Mouse (Mus musculus) fat pad, adult 2 months (tissue): Measurements from ENCODE around the gene Col20a1.

Experiments
- DNase-seq: peaks from one replicate; pipeline ENCODE4 v3.0.0-alpha.2; 2011; ENCODE audit warnings: low read depth, low spot score; ENCODE audit errors: extremely low read depth

Col20a1 gene

DNA sequence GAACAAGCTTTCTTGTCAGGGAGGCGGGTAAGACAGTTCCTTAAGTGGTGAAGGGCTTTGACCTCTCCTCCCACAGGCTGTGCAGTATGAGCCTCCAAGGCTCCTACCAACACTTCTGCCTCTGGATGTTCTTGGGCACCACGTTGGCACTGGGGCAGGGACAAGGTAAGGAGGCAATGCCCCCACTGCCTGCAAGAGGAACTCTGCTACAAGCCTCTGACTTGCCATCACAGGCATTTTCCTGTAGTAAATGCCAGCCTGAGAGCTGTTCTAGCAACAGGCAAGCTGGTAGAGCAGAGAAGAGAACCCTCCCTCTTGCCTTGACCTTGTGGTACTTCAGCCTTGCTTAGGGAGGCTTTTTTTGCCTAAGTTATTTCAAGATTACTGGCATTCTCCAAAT is at the start of gene Col20a1:
Col20a1 (plus strand) TSS at position 87 of the 400 bp plus-strand sequence.
- DNase-seq, result no peak

- no peak for DNase-seq
Observed at GRCm38 (mm10) chr2:180940187-180940586, 46.1 kb upstream of the Col20a1 start.

- no peak for DNase-seq
Observed at GRCm38 (mm10) chr2:180941869-180942268, 44.5 kb upstream of the Col20a1 start.

DNA sequence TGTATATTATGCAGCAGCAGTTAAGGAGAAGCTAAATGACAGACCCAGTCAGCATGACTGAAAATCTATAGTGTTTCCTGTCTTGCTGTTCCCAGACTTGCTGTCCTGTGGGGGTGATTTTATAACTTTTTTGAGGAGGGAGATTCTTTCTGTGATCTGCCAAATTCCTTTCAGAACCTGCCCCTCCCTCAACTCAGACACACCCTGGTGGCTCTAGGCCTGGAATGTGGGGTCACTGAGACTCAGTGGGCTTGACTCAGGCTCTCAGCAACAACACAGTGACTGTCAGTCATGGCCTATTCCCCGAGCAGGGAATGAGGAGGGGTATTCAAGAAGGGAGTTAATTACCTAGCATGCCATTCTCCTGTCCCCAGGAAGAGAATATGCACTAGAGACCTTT is 36.4 kb upstream of the Col20a1 start:
- no peak for DNase-seq

DNA sequence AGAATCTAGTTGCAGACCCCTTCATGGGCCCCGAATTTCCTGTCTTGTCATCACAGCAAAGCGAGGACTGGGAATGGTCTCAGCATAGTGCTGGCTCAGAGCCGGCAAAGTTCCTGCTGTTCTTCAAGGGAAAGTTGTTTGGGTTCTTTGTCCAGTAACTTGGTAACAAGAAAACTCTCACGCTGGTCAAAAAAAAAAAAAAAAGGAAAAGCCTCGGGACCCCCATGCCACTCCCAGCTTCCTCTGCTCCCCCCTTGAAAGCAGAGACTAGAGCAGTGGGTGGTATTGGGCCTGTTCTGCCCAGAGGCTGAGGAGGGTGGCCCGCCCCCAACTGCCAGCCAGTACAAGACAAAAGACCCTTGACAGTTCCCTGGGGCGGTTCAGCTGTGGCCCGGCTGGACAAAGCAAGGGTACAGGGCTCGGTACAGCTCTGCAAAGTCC is 33.6 kb upstream of the Col20a1 start:
- DNase-seq, result no peak

DNA sequence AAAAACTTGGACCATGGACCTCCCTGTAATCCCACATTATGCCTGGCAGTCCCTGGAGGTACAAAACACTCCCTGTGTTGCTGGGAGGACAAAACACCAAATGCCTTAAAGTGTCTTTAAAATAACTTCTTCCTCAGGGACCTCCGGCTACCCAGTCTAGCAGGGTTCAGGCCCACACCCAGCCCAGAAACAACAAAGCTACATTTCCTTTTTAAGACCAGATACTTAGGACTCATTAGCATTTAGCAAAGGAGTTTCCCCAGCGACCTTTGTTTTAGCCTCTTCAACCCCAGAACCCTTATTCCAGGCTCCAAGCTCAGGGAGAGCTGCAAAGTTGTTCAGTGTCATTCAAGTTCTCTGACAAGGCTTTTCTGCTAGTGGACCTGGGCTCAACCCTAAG is 32.7 kb upstream of the Col20a1 start:
- DNase-seq, result no peak

DNA sequence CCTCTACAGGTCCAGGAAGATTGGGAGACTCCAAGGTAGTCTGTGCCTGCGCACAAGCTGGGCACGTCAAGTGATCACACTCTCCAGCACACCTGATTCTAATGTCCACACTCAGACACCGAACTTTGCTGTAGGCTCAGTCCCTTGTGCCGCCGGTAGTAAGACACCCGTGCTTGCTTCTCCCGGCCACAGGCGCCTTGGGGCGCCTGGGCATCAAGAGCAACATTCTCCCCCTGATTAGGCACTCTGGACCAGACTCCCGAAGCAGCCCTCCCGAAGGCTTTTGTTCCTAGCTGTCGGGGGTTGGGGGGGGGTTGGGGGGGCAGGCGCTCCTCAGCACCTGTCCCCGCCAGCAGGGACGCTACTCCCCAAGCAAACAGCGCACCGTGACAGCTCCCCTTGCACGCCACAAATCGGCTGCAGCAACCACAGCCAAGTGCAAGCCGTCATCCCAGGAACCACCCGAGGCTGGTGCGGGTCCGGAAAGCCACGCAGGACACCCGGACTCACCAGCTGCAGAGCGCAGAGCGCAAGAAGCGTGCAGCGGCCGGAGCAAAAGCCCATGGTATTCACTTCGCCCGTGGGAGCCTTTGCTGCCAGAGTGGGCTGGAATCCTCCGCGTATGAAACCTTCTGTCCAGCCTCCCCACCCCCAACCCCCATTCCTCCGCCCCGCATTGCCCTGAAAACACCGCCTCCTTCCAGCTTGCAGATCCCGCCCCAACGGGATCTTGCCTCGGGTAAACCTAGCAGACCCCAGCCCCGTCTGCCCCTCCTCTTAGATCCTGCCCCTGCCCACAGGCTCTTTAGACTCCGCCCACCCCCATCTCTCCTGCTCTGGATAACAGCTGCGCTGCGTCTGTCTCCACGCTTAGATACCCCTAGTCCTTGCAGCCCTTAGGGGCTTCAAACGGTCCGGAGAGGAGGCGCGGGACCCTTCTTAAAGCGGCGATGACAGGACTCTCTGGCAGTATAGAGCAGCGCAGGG is 32.0 kb upstream of the Col20a1 start, which contains the start of gene Nkain4:
Nkain4 (minus strand) TSS at position 639 of the 987 bp plus-strand sequence.
- no peak for DNase-seq

- no peak for DNase-seq
Observed at GRCm38 (mm10) chr2:180959605-180960004, 26.7 kb upstream of the Col20a1 start.

GRCm38 (mm10) chr2:180960187-180960586 is 26.1 kb upstream of the Col20a1 start:
- DNase-seq, result no peak

DNA sequence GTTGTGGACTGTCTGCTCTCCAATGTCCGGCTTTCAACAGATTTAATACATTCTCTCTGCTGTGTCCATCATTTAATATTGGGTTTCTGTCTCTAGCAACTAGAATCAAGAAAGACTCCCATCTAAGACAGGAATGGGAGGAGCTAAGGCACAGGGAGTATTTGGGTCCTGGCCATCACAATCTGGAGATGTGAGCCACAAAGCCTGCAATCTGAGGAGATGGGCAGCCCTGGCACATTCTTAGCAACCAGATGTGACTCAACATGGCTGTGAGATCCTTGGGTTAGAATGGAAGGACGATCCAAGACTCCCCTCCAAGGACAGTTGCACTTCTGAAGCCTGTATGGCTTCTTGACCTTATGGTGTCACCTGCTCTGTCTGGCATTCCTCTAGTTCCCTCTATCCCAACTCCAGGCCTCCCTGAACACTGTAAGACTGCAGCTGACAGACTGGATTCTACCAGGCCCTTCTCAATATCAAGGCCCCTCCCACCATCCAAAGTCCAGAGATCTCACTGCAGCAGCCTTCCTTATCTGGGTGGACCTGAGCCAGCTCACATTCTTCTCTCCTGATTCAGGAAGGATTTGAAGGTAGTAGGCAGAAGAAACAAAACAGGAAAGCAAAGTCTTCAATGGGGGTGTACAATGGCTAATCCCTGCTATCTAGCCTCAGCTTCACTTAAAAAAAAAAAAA is 23.6 kb upstream of the Col20a1 start:
- no peak for DNase-seq

GRCm38 (mm10) chr2:180963956-180964355 is 22.4 kb upstream of the Col20a1 start:
- no peak for DNase-seq

- DNase-seq, result no peak
Observed at GRCm38 (mm10) chr2:180966092-180966882, 20.0 kb upstream of the Col20a1 start.

DNA sequence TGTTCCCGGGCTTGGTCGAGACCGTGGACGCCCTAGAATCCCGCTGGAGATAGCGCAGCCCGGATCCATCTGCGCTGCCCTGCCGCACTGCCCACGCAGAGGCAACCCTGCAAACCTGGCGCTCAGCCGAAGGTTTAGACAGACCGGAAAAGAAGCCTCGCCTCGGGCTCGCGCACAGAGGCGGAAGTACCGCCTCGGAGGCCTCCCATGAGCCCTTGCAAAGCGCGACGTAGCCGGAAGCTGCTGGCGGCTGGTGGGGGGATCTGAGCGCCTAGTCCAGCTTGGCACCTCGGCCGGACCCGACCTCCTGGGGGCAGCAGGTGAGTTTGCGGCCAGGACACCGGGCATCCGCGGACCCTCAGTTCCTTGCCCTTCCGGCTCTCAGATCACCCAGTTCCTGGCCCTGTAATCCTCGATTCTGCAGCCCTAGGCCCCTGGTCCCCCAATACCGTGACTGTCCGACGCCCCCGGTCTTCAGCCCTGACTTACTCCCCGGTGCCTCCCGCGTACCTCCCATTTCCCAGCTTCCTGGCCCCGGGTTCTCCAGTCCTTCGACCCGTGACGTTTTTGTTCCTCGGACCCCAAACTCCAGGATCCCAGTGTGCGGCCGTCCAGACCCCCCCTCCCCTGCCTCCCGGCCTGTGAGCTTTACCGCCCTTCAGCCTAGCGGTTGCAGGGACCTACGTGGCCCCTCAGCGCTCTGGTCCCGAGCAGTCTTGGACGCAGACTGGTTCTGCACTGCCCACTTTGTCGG is 19.1 kb upstream of the Col20a1 start, which contains the start of gene Arfgap1:
Arfgap1 (plus strand) TSS at position 216 of the 754 bp plus-strand sequence.
- DNase-seq, result peak; percentile 52

- no peak for DNase-seq
Observed at GRCm38 (mm10) chr2:180981133-180981532, 5.2 kb upstream of the Col20a1 start.

- DNase-seq, result no peak
Observed at GRCm38 (mm10) chr2:180985635-180986034, 700 bp upstream of the Col20a1 start.

DNA sequence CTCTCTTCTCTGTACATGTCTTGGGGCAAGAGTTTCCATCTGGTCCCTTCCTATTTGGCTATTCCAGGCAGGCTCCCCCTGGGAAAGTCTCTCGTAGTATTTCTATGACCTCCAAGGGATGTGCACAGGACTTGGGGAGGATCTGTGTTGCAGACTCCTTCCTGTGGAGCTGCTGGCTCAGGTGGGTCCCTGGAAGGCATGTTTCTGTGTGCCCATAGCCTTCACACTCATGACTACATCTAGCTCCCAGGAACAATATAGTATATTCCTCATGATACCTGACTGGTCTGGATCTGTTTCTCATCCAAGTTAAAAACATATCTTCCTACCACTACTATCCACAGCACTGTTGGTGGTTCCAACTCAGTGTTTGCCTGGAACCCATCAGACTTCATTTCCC is 666 bp downstream of the Col20a1 start:
- no peak for DNase-seq

GRCm38 (mm10) chr2:180987432-180988030 is 1.2 kb downstream of the Col20a1 start:
- no peak for DNase-seq

DNA sequence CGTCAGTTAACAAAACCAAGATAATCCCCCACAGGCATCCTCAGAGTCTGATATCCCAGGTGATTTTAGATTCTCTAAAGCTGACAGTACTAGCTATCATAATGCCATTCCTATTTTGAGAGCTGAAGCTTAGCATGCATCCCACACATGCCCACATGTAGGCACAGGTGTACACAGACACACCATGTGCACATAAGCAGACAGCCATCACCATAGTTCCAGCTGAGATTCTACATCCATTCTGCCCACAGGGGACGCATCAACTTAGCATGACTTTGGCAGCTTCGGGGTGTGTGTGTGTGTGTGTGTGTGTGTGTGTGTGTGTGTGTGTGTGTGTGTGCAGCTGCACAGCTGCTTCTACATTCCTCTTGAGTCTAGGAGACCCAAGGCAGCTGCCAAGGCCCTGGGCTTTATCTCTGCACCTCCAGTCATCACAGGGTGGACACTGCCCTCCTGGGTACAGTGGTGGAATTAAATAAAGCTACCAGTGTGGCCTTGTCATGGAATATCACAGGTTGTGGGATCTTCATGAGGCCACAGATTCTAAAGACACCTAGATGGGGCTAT is 2.1 kb downstream of the Col20a1 start:
- DNase-seq, result no peak

DNA sequence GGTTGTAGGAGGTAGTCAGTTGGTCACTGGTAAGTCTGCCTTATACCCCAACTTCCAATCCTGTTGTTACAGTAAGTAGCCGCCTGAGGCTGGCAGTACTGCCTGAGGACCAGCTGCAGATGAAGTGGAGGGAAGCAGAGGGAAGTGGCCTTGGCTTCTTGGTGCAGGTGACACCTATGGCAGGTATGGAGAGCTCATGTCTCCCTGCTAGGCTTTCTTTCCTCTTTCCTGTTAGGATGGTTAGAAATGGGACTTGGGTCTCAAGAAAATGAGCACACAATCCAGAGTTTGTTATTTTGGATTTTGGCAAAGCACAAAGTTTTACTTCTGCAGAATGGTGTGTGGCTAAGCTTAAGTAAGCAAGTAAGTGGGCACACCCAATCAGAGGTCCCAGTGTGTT is 2.6 kb downstream of the Col20a1 start:
- no peak for DNase-seq
